Mouse (Mus musculus) lung, postnatal 0 days (tissue): Measurements from ENCODE around the gene Gla.

Source experiments
- CTCF ChIP-seq: IDR thresholded peaks from 2 replicates; pipeline ENCODE4 v1.5.1; 2016; ENCODE audit warnings: antibody characterized with exemption, mild to moderate bottlenecking
- EP300 ChIP-seq: IDR thresholded peaks from 2 replicates; pipeline ENCODE4 v1.6.1; 2016; ENCODE audit warnings: antibody characterized with exemption, mild to moderate bottlenecking, control low read depth

- no peak for TF ChIP-seq CTCF
- peak; percentile 43; the same call in 1 of the 2 replicates for TF ChIP-seq EP300
These were observed at the start of gene Gla, which contains the start of gene Hnrnph2 for GRCm38 (mm10) chrX:134600659-134601379.
